Mouse (Mus musculus) stomach, embryonic 15.5 days (tissue): ENCODE results near the gene Fbxl3. TPM values are rescaled to one million over a fixed set of nuclear protein-coding genes. Genes with fewer than 3 reads are reported as not detected.

Experiments
- ATAC-seq: fragments of 200-750 bp; cut with Nextera tagmentation; 2 replicates; pipeline ENCODE4 v1.8.0; 2017; ENCODE audit warnings: low read depth, moderate number of reproducible peaks, moderate TSS enrichment; ENCODE audit not compliant: insufficient read depth, low FRiP score
- H3K27ac ChIP-seq: fragments of 300-500 bp; sonication (generic); 2 replicates; pipeline ENCODE4 v1.5.1; 2015; ENCODE audit warnings: mild to moderate bottlenecking, inconsistent platforms
- H3K27me3 ChIP-seq: fragments of 300-500 bp; sonication (generic); replicated peaks from 2 replicates; pipeline ENCODE4 v1.6.1; 2015; ENCODE audit warnings: inconsistent platforms
- H3K36me3 ChIP-seq: fragments of 300-500 bp; sonication (generic); 2 replicates; pipeline ENCODE4 v1.6.1; 2015; ENCODE audit warnings: inconsistent platforms
- H3K4me1 ChIP-seq: fragments of 300-500 bp; sonication (generic); 2 replicates; pipeline ENCODE4 v1.6.1; 2015; ENCODE audit warnings: inconsistent platforms
- H3K4me2 ChIP-seq: fragments of 300-500 bp; sonication (generic); 2 replicates; pipeline ENCODE4 v1.6.1; 2015; ENCODE audit warnings: mild to moderate bottlenecking, inconsistent platforms
- H3K4me3 ChIP-seq: fragments of 300-500 bp; sonication (generic); replicated peaks from 2 replicates; pipeline ENCODE4 v1.5.1; 2015; ENCODE audit warnings: inconsistent platforms
- H3K9ac ChIP-seq: fragments of 300-500 bp; sonication (generic); 2 replicates; pipeline ENCODE4 v1.6.1; 2015; ENCODE audit warnings: inconsistent platforms
- H3K9me3 ChIP-seq: fragments of 300-500 bp; sonication (generic); 2 replicates; pipeline ENCODE4 v1.6.1; 2016; ENCODE audit warnings: inconsistent platforms
- WGBS: fragments of 180-500 bp; shearing (Covaris S2); methylation state at CpG from one replicate; pipeline ENCODE4 v1.1.7; 2015; 5-methylcytosine and 5-hydroxymethylcytosine counted together
- polyA plus RNA-seq: library from polyadenylated mRNA; unstranded; fragments of >200 nt; fragmentation: Nextera tagmentation; extraction: Ambion mirVana; gene quantifications from 2 replicates; pipeline ENCODE4 v1.2.1, GENCODE M21; 2015

Fbxl3 gene
- polyA plus RNA-seq, 1 experiment from 2014 or later, result 24.2 TPM

- H3K27ac ChIP-seq, result no peak overlapping the region
- no peak overlapping the region for H3K9ac ChIP-seq
- H3K9me3 ChIP-seq, result no peaks in the 10 kb centered on the region
- 82% methylated on average over 9 of the region's 9 CpGs for WGBS
- no peak overlapping the region for H3K4me2 ChIP-seq
- peaks cover 23% of the 10 kb centered on the region; the same call in 1 of the 2 replicates for H3K36me3 ChIP-seq
- H3K4me1 ChIP-seq, result no peaks in the 10 kb centered on the region
- ATAC-seq, result no peak; the same call in 1 of the 2 replicates
- no peak overlapping the region for H3K4me3 ChIP-seq
- H3K27me3 ChIP-seq, result no peaks in the 10 kb centered on the region
These were observed 20.0 kb downstream of the Fbxl3 start for GRCm38 (mm10) chr14:103079209-103079977.

GRCm38 (mm10) chr14:103078006-103078912 lies 21.1 kb downstream of the Fbxl3 start:
- Histone ChIP-seq H3K9ac (no peak overlapping the region), H3K4me3 (no peak overlapping the region), H3K27ac (no peak overlapping the region), H3K4me2 (no peak overlapping the region), H3K4me1 (no peaks in the 10 kb centered on the region), H3K27me3 (no peaks in the 10 kb centered on the region), H3K9me3 (no peaks in the 10 kb centered on the region), H3K36me3 (peaks cover 24% of the 10 kb centered on the region; the same call in 1 of the 2 replicates)
- ATAC-seq, result no peak
- 84% methylated on average over 16 of the region's 16 CpGs for WGBS

GRCm38 (mm10) chr14:103077272-103078005 lies 21.9 kb downstream of the Fbxl3 start:
- ATAC-seq, result no peak
- Histone ChIP-seq H3K9me3 (no peaks in the 10 kb centered on the region), H3K4me2 (no peak overlapping the region), H3K9ac (no peak overlapping the region), H3K4me1 (no peaks in the 10 kb centered on the region), H3K27me3 (no peaks in the 10 kb centered on the region), H3K4me3 (no peak overlapping the region), H3K36me3 (peaks cover 22% of the 10 kb centered on the region), H3K27ac (no peak overlapping the region)
- whole genome bisulfite sequencing, result 88% methylated on average over 9 of the region's 9 CpGs

- Histone ChIP-seq H3K4me1 (no peaks in the 10 kb centered on the region), H3K27me3 (no peaks in the 10 kb centered on the region), H3K9ac (no peak overlapping the region), H3K4me3 (no peak overlapping the region), H3K36me3 (peaks cover 22% of the 10 kb centered on the region), H3K9me3 (no peaks in the 10 kb centered on the region), H3K4me2 (no peak overlapping the region), H3K27ac (no peak overlapping the region)
- 79% methylated on average over 7 of the region's 7 CpGs for WGBS
- no peak for ATAC-seq
These were observed 24.2 kb downstream of the Fbxl3 start for GRCm38 (mm10) chr14:103075166-103075565.

- no peak for ATAC-seq
- Histone ChIP-seq H3K27me3 (no peaks in the 10 kb centered on the region), H3K4me1 (no peaks in the 10 kb centered on the region), H3K4me3 (no peak overlapping the region), H3K36me3 (peaks cover 22% of the 10 kb centered on the region), H3K9me3 (no peaks in the 10 kb centered on the region), H3K9ac (no peak overlapping the region), H3K4me2 (no peak overlapping the region), H3K27ac (no peak overlapping the region)
- 97% methylated on average over 8 of the region's 8 CpGs for WGBS
These were observed 25.5 kb downstream of the Fbxl3 start for GRCm38 (mm10) chr14:103073825-103074224.

GRCm38 (mm10) chr14:103072731-103073130 lies 26.6 kb downstream of the Fbxl3 start:
- H3K36me3 ChIP-seq, result peaks cover 19% of the 10 kb centered on the region
- H3K27ac ChIP-seq, result no peak overlapping the region
- H3K9me3 ChIP-seq, result no peaks in the 10 kb centered on the region
- WGBS, result 86% methylated on average over 4 of the region's 4 CpGs
- H3K4me2 ChIP-seq, result no peak overlapping the region
- H3K27me3 ChIP-seq, result no peaks in the 10 kb centered on the region
- no peak overlapping the region for H3K4me3 ChIP-seq
- no peak overlapping the region for H3K9ac ChIP-seq
- H3K4me1 ChIP-seq, result no peaks in the 10 kb centered on the region
- ATAC-seq, result no peak

GRCm38 (mm10) chr14:103071471-103071870 lies 27.9 kb downstream of the Fbxl3 start:
- Histone ChIP-seq H3K36me3 (peaks cover 14% of the 10 kb centered on the region), H3K9me3 (no peaks in the 10 kb centered on the region), H3K4me1 (no peaks in the 10 kb centered on the region), H3K4me2 (no peak overlapping the region), H3K27ac (no peak overlapping the region), H3K27me3 (no peaks in the 10 kb centered on the region), H3K9ac (no peak overlapping the region), H3K4me3 (no peak overlapping the region)
- 87% methylated on average over 12 of the region's 12 CpGs for WGBS
- no peak for ATAC-seq

- peak overlapping the region; percentile 60; the same call in 1 of the 2 replicates for H3K9ac ChIP-seq
- H3K27me3 ChIP-seq, result no peaks in the 10 kb centered on the region
- H3K9me3 ChIP-seq, result no peaks in the 10 kb centered on the region
- no peak for ATAC-seq
- H3K4me1 ChIP-seq, result no peaks in the 10 kb centered on the region
- H3K4me3 ChIP-seq, result peak overlapping the region; percentile 70
- 3% methylated on average over 10 of the region's 10 CpGs for WGBS
- peaks cover 14% of the 10 kb centered on the region for H3K36me3 ChIP-seq
- peak overlapping the region; percentile 73 for H3K4me2 ChIP-seq
- H3K27ac ChIP-seq, result peak overlapping the region; percentile 90
These were observed 28.6 kb downstream of the Fbxl3 start for GRCm38 (mm10) chr14:103070790-103071189.

- Histone ChIP-seq H3K27me3 (no peaks in the 10 kb centered on the region), H3K4me3 (peak within 1 kb of the TSS; percentile 70), H3K9ac (peak within 1 kb of the TSS; percentile 60), H3K4me2 (peak within 1 kb of the TSS; percentile 73), H3K9me3 (no peaks in the 10 kb centered on the region), H3K4me1 (peaks cover 5% of the 10 kb centered on the region; the same call in 1 of the 2 replicates), H3K36me3 (peaks cover 14% of the 10 kb centered on the region), H3K27ac (peak within 1 kb of the TSS; percentile 90)
- ATAC-seq, result peak; percentile 98
- WGBS, result under 1% methylated on average over 65 of the region's 65 CpGs
These were observed 29.3 kb downstream of the Fbxl3 start, which contains the start of gene Cln5 for GRCm38 (mm10) chr14:103069864-103070611. TSS of gene Cln5 (plus strand) at chr14:103070216.

GRCm38 (mm10) chr14:103069465-103069863 lies 29.9 kb downstream of the Fbxl3 start:
- Histone ChIP-seq H3K9me3 (no peaks in the 10 kb centered on the region), H3K9ac (no peak overlapping the region), H3K27me3 (no peaks in the 10 kb centered on the region), H3K4me2 (peak overlapping the region; percentile 73), H3K27ac (peak overlapping the region; percentile 80), H3K4me1 (peaks cover 5% of the 10 kb centered on the region; the same call in 1 of the 2 replicates), H3K4me3 (peak overlapping the region; percentile 70), H3K36me3 (peaks cover 10% of the 10 kb centered on the region)
- ATAC-seq, result 0 out of 2 replicates have a peak, but pooled peaks have one; percentile 1
- WGBS, result 13% methylated on average over 12 of the region's 12 CpGs
